Mouse (Mus musculus) cerebellum, adult 2 months (tissue): ENCODE measurements at regions not wholly inside any gene's neighbourhood (a gene's known extent, or its start where the extent isn't known, plus 50 kb on each side); places are given as distances from the start of the nearest gene placed in this dataset.

Source experiments
- DNase-seq, 2 experiments: peaks; one replicate each; pipeline ENCODE4 v3.0.0; 2021
- H3K27ac ChIP-seq: fragments of 200-500 bp; 2 replicates; pipeline ENCODE4 v1.5.1; 2012; ENCODE audit warnings: low read length, control low read depth, inconsistent platforms; ENCODE audit not compliant: insufficient read depth
- H3K27me3 ChIP-seq: fragments of 200-500 bp; 2 replicates; pipeline ENCODE4 v1.6.1; 2012; ENCODE audit warnings: inconsistent platforms, mild to moderate bottlenecking, low read length, moderate library complexity; ENCODE audit not compliant: control insufficient read depth, insufficient read depth
- H3K4me1 ChIP-seq: fragments of 200-500 bp; 2 replicates; pipeline ENCODE4 v1.6.1; 2011; ENCODE audit warnings: low read length; ENCODE audit not compliant: control insufficient read depth, insufficient read depth
- H3K4me3 ChIP-seq: fragments of 200-500 bp; replicated peaks from 2 replicates; pipeline ENCODE3; 2011; ENCODE audit warnings: mild to moderate bottlenecking, low read depth, low read length, control low read depth; ENCODE audit not compliant: insufficient read depth
- CTCF ChIP-seq: fragments of 200-500 bp; IDR thresholded peaks from 2 replicates; pipeline ENCODE4 v1.5.1; 2011; ENCODE audit warnings: low read depth, mild to moderate bottlenecking, control low read depth, low read length, moderate library complexity, borderline replicate concordance; ENCODE audit not compliant: insufficient read depth
- POLR2A ChIP-seq: fragments of 200-500 bp; IDR thresholded peaks from 2 replicates; pipeline ENCODE4 v1.6.1; 2011; ENCODE audit warnings: low read length, control low read depth, borderline replicate concordance; ENCODE audit not compliant: insufficient read depth
- WGBS: fragments of 180-500 bp; shearing (Covaris S2); methylation state at CpG from one replicate; pipeline ENCODE4 v1.1.7; 2018; 5-methylcytosine and 5-hydroxymethylcytosine counted together

DNA sequence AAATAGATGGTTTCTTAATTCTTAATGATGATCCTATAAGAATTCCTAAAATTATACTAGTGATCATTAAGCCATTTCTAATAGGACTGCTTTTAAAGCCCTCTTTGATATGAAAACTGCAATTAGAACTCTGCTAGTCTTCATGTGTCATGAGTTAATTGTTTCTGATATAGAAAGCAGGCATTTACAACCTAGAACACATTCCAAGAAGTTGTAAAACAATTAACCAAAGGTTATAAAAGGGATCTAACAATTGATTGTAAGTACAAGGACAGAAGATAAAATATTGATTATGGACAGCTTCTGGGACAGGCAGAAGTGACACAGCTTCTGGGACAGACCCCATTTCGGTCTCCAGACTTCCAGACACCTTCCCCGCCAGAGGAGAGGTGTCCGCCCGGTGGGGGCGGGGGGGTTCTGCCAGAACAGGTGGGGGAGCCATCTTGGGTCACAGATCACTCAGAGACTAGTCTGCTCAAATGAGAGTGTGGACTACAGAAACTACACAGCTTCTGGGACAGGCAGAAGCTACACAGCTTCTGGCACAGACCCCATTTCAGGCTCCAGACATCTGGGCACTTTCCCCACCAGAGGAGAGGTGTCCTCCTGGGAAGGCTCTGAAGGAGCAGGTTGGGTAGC, 627.6 kb downstream of the Plxdc2 start:
- H3K4me1 ChIP-seq: no peaks in the 10 kb centered on the region
- H3K4me3 ChIP-seq: no peak overlapping the region
- H3K27ac ChIP-seq: no peak overlapping the region
- no peaks in the 10 kb centered on the region for H3K27me3 ChIP-seq
- 84% methylated on average over 5 of the region's 5 CpGs for WGBS
- no peak for DNase-seq
- TF ChIP-seq CTCF: no peak
- TF ChIP-seq POLR2A: no peak
